Mouse (Mus musculus): Measurements from ENCODE around the gene Eif2b2.

The Eif2b2 gene

DNA sequence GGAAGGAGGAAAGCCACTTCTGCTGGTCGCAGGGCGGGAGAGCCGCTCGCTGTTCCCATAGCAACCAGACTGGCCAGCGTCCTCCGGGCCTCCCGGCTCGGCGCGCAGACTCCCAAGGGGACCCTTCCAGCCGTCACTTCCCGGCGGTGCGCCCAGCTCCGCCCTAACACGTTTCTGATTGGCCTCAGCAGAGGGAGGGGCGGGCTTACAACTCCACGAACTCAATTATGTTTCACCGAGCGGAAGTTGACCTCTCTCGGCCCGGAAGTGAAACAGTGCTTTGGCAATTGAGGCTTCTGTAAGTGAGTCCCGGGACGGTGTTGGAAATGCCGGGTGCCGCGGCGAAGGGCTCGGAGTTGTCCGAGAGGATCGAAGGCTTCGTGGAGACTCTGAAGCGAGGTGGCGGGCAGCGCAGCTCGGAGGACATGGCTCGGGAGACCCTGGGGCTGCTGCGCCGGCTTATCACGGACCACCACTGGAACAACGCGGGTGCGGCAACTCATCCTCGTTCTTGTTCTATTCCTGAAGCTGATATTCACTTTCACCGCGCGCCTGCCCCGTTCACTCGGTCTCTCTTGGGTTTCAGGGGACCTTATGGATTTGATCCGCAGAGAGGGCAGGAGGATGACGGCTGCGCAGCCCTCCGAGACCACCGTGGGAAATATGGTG lies at the start of gene Eif2b2:
Gene Eif2b2 (plus strand): TSS at position 246 of the 669 bp plus-strand sequence.
- DNase-seq (ENCODE audit: low spot score), result peak; percentile 93

DNA sequence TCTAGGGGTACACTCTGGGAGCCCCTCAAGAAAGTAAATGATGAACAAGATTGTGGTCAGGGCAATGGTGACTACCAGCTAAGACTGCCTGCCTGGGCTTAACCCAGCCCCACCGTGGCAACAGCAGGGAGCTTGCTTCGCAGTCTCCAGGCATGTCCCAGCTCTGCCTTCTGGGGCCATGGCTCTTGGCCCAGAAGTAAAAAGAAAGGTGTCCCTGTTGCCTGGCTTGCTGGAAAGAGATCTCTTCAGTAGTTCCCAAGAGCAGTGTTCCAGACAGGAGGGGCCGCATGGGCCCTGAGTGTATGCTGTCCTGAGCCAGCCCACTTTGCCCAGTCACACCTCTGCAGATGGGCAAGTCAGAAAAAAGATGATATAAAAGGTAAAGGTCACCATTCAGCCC lies 49.4 kb upstream of the Eif2b2 start:
- no peak for DNase-seq (ENCODE audit: low spot score)

DNA sequence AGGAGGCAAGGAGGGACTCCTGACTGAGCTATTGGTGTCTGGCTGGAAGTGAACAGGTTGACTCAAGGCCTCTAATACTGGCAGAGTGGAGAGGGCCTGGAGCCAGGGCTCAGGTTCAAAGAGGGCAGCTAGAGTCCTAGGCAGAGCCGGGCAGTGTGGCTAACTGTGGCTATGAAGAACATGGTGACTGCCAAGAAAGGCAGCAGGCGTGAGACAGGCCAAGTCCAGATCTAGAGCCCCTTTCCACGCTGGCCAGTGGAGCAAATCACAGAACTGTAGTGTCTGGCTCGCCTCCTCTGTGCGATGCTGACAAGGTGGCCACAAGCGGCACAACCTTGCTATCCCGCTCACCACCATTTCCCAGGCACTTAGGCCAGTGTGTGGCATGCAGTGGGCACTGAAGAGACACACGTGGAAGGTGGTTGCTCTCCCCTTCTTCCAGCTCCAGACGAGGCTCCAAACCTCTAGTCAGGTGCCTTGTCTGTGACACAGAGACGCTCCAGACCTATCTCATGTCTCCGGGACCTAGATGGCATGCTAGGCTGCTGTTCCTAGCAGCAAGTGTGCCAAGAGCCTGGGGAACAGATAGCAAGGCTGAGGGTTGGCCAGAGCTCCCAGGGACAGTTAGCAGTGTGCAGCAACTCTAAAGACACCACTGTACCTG lies 48.9 kb upstream of the Eif2b2 start:
- no peak for DNase-seq (ENCODE audit: low spot score)

DNA sequence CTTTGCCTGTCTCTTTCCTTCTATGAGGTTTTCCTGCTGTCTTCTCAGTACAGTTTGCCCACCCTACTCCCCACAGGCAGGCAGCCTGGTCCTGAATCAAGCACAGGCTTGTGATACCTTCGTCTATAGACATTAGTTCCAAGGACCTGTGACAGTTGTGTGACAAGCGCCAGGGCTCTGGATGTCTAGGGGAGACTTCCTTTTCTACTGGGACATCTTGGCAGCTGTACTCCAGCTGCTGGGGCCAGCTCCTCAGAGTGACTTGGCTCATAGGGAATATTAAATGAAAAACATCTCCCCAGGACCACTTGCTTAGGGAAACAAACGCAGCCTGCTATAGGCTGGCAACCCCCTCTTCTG lies 48.4 kb upstream of the Eif2b2 start:
- DNase-seq (ENCODE audit: low spot score), result no peak

DNA sequence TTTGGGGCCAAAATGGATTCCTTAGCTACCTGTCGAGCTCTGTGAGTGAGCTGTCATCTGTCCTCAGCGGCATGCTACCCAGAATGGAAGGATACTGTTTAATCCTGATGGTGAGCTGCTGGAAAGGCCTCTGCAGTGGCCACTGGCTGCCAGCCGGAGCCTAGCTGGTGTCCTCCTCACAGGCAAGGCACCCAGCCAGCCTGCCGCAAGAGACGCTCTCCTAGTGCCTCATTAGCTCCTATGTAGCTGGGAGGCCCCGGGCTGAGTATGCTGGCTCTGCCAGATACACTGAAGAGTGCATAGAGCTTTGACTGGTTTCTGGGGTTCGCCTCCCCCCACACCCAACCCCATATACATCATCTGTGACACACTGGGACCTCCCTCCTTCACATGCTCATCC lies 45.3 kb upstream of the Eif2b2 start:
- DNase-seq (ENCODE audit: low spot score), result no peak

- no peak for DNase-seq (ENCODE audit: low spot score)
Observed at GRCm38 (mm10) chr12:85175087-85175675, 44.1 kb upstream of the Eif2b2 start.

DNA sequence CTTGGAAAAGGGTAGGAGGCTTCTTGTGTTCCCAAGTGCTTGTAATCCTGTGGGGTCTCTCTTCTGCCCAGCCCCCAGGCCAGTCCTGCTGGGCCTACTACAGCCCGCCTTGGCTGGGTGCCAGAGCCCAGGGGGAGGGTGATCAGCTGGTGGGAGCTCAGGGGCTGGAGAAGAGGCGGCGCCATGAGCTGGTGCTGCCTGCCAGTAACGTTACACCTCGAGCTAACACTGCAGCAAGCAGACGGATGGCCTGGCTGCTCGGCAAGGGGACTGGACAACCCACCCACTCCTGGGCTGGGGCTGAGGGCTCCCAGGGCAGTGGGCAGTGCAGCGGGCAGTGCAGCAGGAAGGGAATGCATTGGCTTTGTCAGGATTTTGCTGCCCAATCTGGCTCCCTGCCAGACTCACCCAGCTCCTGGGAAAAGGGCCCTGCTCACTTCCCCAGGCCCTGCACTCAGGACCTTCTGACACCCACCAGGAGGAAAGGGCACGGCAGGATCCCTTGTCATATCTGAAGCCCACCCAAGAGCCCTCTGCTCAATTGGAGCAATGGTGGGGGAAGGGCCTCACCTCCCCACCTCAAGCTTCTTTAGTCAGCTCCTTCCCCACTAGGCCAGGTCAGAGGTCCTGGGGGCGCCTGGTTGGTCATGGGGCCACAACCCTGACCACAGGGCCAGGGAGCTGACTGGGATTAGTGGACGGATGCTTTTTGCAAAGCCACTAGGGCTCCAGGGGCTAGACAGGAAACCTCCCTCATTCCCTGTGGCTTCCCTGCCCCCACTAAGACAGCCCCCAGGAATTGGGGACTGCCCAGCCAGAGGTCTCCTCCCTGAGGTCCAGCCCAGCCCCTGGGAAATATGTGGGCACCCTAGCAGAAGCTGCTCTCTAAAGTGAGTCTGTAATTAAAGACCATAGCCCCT lies 43.1 kb upstream of the Eif2b2 start:
- no peak for DNase-seq (ENCODE audit: low spot score)

DNA sequence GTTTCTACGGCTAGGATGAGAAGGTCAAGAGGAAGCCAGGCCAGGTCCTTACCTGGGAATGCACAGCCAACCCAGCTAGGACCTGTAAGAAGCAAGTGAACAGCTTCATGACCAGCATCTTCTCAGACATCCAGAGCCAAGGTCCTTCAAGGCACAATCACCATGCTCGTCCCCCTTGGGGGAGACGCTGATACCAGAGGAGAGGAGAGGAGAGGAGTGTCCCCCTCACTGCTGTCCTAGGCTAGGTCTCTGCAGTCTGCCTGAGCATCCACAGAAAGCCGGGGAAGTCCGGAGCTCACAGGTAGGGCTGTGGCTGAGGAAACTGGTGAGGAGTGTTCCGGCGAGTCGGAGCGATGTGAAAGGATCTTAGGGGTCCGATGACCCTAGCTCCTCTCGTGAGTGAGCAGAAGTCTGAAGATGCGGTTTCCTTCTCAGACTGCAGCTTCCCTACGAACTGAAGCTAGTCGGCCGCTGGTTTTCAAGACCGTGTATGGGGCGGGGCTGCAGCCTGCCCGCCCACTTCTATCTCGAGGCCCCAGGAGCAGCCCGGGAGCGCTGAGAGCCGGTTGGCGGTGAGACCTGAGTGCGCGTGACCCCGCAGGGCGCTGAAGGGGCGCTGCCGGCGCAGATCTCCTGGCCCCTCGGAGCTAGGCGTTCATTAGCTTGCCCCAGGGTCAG lies 42.3 kb upstream of the Eif2b2 start:
- DNase-seq (ENCODE audit: low spot score), result no peak

DNA sequence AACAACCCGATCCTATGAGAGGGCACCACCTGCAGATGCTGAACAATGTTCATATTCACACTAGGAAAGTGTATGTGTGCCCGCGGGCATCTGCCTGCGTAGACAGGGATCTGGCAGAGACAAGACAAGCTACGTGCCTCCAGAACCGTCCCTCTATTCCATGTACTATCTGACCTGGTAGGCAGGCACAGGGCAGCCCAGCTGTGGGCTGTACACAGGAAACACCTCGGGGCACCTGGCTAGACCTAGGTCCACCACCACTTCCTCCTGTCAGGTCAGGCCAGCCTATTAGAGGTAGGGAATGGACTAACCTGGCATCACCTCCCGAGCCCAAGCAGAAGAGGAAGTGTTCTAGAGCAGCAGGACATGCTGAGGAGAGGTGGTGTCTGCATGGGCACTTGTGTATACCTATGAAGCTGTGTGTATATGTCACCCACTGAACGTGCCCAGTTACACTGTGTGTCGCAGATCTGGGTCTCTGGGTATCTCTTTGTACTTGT lies 41.5 kb upstream of the Eif2b2 start, which contains the start of gene Pgf:
Gene Pgf (minus strand): TSS at position 51 of the 500 bp plus-strand sequence.
- DNase-seq (ENCODE audit: low spot score), result no peak

GRCm38 (mm10) chr12:85178294-85178693 lies 41.0 kb upstream of the Eif2b2 start:
- DNase-seq (ENCODE audit: low spot score), result no peak

- no peak for DNase-seq (ENCODE audit: low spot score)
Observed at GRCm38 (mm10) chr12:85181475-85182344, 37.6 kb upstream of the Eif2b2 start.

DNA sequence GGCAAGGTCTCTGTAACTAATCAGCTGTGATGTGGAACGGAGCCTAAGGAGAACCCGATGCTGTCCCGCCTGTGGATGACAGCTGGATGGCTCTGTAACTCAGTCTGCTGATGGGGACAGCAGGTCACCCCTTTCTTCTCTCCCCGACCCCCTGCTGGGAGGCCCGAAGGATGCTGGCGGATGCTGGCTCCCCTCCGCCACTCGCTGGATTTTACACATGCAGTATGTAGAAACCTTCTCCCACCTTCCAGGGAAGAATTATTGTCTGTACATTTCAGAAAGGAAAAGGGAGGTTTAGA lies 37.0 kb upstream of the Eif2b2 start:
- DNase-seq (ENCODE audit: low spot score), result no peak

DNA sequence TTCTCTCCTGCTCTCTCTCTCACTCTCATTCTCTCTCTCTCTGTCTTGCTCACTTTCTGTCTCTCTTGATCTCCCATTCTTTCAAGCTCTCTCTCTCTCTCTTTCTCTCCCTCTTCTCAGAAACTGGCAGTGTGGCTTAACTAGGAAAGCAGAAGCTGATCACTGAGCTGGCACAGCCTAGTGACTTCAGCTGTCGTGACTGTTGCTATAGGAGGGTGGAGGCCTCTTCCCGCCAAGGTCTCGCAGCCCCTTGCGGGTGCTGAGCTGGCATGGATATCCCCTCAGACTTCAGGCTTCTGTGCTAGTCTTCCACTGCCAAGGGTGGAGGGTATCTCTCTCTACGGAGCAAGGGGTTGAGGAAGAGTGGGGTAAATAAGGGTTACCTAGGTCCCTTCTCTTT lies 36.4 kb upstream of the Eif2b2 start:
- DNase-seq (ENCODE audit: low spot score), result no peak

GRCm38 (mm10) chr12:85184118-85184517 lies 35.2 kb upstream of the Eif2b2 start:
- DNase-seq (ENCODE audit: low spot score), result no peak

DNA sequence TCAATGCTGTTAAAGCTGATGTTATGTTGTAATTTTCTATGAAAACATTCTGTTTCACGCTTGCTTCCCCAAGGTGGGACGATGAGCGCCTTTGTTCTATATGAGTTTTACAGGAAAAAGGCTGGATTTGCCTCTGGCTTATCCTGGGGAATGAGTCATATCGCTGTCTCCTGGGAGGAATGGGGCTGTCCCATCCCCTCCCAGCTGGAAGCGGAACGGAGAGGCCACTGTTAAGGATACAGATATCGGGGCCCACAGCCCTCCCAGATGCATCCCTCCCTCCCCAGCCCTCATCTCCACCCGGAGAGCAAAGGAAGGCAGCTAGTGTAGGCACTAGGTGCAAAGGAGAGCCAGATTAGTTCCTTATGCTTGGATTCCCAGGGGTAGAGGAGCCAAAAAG lies 33.5 kb upstream of the Eif2b2 start:
- no peak for DNase-seq (ENCODE audit: low spot score)

DNA sequence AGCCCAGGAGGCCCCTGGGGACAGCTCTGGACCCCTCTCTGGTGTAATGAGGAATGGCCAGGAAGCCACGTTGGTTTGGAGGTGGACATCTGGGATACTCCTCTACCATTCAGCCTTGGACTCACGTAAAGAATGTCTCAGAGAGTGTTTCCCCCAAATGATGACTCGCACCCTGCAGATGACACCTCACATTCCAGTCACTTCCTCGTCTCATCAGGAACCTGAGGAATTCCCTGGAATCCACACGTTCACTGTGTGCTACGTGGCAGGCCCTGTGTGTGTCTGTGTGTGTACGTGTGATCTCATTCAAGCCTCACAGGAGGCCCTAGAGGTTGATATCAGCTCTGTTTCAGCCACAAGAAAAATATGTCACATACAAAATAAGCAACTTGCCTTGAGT lies 32.9 kb upstream of the Eif2b2 start:
- DNase-seq (ENCODE audit: low spot score), result no peak

GRCm38 (mm10) chr12:85190290-85190689 lies 29.0 kb upstream of the Eif2b2 start:
- DNase-seq (ENCODE audit: low spot score), result no peak

DNA sequence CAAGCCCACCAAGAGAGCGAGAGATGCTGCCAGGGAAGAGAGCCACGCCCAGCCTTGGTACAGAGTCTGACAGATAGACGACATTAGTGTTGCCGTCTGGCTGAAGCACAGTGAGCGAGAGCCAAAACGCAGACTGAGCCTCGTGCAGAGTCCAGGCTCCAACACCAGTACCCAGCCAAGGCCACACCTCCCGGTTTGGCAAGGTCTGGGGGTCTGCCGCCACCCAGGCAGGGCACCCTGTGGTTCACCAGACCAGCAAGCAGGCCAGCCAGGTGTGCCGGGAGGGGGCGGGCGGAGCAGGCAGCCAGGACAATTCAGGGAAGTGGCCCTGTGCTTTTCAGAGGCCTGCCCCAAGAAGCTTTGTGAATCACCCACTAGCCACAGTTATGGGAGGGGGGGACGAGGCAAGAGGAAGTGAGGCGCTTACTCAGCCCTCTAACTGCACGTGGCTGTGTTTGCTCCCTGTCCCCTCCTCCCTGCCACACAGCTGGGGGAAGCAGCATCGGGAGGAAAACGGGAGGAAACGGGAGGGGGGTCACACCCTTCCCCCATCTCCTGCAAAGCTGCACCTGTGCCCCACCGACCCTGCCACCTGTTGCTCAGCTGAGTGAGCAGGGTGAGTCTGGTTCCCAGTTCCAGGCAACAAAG lies 26.7 kb upstream of the Eif2b2 start:
- no peak for DNase-seq (ENCODE audit: low spot score)

DNA sequence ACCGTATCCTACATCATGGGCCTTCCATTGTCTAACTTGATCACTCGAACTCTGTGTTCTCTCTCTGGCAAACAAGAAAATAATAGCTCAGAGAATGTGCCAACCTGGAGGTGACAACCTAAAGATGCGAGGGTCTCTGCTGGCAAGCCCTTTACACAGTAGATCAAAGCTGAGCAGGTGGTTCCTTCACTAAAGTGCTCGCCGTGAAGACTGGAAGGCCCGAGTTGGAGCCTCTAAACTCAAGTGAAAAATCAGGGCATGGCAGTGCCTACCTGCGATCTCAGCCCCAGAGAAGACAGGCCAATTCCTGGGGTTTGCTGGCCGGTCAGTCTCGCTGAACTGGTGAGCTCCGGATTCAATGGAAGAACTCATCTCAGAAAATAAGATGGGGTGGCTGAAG lies 26.1 kb upstream of the Eif2b2 start:
- DNase-seq (ENCODE audit: low spot score), result no peak

- no peak for DNase-seq (ENCODE audit: low spot score)
Observed at GRCm38 (mm10) chr12:85193923-85194622, 25.2 kb upstream of the Eif2b2 start.
